Mouse (Mus musculus): ENCODE data around the gene Sema4c.

Sema4c gene

DNA sequence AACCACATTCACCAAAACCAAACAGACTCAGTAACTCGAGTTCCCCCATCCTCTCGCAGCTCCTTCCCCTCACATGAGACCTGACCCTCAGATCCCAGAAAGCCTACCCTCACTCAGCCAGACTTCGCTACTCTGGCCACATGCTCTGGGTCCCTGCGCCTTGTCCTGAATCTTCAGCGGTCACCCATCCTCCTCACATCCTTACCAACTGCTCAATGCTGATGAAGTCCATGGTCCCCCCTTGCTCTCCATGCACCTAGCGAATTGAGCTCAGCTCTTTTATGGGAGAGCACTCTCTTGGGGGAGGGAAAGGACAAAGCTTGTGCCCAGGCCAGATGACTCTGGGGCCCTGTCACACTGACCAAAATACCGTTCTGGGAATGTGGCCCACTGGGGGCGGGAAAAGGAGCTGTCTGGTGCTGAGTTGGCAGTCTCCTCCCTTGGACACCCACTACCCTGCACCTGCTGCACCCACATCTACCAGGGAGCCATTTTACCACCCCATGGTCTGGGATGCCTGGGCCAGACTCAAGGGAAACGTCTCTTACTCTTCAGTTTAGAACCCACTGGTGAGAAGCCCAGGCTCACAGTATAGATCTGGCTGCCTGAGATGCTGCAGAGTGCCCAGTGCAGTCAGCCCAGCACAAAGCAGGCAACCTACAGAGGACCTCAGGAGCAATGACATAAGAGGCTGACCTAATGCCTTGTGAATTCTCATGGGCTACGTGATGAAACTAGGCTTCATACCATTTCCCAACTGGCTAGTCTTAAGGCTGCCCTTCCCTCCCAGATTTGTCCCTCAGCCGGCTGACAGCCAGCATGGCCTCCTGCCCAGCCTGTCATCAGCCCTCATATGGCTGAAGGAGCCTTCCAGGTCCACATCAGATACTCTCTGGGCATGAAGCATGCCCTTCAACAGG lies 22.4 kb downstream of the Sema4c start:
- DNase-seq (ENCODE audit: low spot score), result no peak

DNA sequence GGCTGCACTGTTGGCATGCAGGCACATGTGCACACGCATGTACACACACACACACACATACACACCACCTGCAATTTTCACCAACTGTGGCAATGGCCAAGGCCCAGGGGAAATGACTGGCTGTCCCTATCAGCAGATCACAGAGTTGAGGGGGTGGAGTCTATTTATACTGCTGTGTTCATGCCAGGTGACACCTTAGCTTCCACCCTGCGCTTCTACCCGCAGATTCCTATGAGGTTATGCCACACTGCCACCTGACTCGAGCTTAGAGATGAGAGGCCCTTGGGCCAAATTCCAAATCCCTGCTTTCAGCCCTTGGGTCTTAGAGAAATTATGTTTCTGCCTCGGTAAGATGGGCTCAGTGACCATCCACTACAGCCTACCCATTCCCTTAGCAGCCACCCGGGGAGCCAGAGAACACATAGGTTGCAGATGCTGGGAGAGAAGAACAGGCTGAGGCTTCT lies 23.5 kb downstream of the Sema4c start:
- DNase-seq (ENCODE audit: low spot score), result no peak

DNA sequence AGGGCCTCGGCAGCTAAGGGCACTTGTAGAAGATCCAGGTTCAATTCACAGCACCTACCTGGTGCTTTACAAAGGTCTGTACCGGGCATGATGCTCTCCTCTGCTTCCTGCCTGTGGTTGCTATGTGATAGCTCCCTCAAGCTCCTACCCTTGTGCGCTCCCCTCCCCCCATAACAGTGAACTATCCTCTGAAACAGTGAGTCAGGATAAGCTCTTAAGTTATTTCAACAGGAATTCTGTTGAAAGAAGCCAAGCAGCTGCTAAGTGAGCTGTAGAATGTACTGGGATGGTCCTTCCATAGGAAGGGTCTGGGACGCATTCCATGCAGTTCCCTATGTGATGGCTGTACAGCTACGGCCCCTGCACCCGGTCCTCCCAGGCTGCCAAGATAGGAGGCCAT lies 24.6 kb downstream of the Sema4c start:
- DNase-seq (ENCODE audit: low spot score), result no peak

DNA sequence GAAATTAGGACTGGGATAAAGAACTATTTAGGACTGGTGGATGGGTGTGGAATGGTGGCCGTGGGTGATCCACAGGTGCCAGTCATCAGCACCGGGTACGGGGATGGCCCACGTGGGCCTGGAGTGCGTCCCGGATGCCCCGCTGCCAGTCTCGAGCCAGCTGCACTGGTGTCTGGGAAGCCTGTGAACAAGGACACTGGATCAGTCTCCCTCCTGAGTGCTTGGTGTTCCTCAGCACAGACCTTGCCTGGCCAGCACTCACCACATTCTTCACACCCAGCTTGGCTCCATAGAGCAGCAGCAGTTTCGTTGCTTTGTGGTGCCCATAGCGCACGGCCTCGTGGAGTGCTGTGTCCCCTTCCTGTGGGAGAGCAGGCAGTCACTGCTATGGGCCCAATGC lies 26.7 kb downstream of the Sema4c start:
- DNase-seq (ENCODE audit: low spot score), result no peak

DNA sequence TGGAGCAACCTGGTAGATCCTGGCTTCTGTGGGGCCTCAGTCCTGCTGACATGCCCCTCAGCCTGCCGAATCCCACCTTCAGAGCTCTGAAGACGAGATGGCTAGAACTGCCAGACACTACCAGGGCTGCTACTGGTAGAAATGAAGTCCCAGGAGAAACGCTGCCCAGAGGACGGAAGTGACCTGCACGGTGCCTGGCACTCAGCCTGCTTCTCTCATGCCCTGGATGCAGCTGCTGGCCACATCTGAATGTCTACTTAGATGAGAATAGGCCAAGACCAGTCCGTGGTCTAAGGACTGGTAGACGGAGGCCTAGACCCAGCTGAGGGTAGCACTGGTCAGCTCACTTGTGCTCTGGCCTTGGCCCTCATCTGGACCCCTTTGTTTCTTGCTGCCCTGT lies 27.2 kb downstream of the Sema4c start:
- no peak for DNase-seq (ENCODE audit: low spot score)

DNA sequence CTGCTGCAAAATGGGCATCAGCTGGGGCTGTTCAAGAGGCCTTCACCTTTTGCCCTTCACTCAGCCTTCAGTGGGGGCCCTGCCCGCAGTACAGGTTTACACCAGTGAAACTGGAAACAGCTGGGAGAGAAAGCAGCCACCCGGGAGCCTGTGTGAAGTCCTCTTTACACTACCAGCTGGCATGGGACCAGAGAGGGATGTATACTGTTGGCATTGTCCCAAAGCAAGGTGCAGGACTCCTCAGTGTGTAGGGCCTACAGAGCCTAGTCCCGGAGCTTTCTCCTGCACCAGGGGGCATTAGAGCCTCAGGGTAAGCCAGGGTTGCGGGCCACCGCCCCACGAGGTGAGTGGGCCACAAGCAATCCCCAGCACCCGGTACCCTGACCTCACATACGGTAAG lies 27.7 kb downstream of the Sema4c start:
- DNase-seq (ENCODE audit: low spot score), result no peak

DNA sequence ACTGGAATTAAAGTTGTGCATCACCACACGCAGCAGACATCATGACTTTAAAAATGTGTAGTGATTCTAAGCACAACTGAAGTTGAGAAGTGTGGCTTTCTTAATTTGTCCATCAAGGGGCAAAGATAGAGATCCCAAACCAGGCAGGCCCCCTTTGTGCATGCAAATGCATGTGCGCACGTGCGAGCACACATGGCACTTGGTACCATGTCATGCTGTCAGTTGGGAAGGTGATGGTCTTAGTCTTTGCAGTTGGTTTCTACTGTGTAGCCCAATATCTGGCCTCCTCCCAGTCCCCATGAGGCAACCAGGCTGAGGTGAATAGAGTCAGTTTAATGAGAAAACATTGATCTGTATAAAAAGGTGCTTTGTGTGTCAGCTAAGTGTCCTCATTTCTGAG lies 28.3 kb downstream of the Sema4c start:
- no peak for DNase-seq (ENCODE audit: low spot score)

DNA sequence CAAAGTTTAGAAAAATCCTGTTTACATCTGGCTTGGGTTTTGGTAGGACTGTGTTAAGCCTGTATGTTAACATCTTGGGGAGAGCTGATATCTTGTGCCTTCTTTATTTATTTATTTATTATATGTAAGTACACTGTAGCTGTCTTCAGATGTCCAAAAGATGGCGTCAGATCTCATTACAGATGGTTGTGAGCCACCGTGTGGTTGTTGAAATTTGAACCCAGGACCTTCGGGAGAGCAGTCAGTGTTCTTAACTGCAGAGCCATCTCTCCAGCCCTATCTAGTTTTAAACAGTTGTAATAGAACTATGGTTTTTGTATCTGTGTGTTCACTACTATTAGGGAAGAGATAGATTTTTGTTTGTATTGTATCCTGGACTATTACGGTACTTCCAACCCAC lies 28.9 kb downstream of the Sema4c start:
- DNase-seq (ENCODE audit: low spot score), result no peak

DNA sequence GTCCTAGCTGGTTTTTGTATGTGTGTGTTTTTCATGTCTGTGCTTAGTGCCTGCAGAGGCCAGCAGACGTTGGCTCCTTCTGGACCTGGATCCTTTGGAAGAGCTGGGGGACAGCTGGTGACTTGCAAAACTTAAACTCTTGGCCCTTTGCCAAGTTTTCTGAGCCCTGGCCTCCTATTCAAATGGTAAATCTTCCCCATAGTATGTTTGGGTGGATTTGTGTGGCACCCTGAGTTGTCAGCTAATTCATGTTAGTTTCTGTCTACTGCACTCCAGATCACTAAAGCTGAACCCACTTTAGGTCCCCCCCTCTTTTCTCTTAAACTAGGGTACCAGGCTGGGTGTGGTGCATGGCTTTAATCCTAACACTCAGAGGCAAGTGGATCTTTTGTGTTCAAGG lies 29.8 kb downstream of the Sema4c start:
- DNase-seq (ENCODE audit: low spot score), result no peak

DNA sequence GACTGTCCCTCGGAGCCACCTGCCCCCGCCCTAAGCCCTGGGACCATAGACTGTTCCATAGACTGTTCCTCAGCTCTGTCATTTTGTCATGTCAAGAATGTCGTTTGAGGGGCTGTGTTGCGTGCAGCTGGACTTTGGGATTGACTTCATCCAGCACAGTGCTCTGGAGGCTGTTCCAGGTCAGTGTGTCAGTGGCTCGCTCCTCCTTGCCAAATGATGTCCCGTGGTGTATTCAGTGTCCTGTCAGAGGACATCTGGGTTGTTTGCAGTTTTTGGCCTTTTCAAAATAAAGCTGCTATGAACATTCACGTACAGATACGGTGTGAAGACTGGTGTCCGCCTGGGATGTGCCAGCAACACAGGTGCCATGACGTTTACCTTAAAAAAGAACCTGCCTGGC lies 31.2 kb downstream of the Sema4c start:
- no peak for DNase-seq (ENCODE audit: low spot score)

DNA sequence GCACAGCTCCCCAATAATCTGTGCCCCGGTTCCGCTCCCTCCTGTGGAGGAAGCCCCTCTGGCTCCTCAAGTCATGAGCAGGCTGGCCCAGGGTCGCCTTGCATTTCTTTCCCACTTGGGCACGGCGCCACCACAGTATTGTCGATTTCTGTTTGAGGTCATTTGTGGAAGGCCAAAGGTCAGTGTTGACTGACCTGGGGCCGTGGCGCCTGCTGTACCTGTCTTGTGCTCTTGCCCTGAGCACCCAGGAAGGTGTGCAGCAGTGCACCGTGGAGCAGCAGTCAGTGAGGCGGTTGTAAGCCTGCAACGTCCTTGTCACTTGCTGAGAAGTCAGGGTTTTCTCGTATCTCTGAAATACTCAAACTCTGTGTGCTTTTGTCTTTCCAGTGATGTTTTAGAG lies 32.4 kb downstream of the Sema4c start:
- DNase-seq (ENCODE audit: low spot score), result no peak

DNA sequence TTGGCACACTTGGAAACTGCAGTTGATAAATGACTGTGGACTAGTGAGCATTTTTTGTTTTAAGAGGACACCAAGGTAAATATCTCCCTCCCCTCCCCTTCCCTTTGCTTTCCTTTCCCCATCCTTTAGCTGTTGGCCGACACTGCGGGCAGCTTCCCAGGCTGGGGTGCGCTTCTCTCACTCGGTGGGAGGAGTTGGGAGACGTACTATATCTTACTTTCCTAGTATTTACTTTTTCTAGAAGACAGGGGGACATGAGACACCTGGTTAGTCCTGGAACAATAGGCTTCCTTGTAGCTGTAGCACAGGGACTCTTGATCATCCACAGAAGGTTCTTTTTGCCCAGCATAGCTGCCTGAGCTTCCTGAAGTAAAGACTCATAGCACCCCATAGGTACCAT lies 34.1 kb downstream of the Sema4c start:
- no peak for DNase-seq (ENCODE audit: low spot score)

DNA sequence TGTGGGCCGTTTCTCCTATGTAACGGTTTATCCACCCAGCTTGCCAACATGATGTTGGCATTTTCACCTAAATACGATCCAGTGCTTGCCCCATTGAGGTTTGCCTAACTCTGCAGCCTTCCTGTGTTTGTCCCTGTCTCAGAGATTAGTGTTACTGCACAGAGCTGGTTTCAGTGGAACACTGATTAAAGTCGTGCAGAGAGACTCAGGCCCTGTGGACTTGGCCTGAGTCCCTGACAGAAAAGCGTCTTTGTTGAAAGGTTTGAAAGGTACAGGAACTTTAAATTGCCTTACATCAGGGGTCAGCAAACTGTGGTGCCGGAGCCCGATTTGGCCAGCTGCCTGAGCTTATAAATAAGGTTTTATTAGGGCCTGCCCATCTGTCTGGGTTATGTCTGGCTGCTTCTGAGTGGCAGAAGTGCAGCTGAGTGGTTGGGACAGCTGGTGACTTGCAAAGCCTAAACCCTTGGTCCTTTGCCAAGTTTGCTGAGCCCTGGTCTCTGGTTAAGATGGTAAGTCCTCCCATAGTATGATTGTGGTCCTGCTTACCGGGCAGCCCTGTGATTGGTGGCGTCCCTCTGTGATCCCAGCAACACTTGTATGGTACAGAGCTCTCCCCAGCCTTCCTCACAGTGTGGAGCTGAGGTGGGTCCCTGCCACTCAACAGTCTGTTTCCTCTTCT lies 34.7 kb downstream of the Sema4c start:
- DNase-seq (ENCODE audit: low spot score), result no peak

DNA sequence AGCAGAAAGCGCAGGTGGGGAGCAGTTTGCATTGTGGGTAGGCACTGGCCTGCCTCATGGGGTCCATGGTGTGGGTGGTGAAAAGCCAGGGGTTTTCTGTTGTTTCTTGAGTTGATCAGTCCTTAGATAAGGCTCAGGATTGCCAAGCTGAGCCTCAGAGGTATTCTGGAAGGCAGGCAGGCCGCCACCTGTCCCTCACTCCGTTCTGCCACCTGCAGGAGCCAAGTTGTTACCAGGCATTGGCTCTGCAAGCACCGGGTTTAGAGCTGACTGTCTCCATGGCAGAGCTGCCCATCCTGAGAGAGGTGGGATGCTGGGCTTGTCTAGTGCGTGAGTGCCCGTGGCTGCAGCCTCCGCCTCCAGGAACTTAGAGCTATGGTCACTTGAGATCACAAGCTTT lies 35.9 kb downstream of the Sema4c start:
- DNase-seq (ENCODE audit: low spot score), result no peak

DNA sequence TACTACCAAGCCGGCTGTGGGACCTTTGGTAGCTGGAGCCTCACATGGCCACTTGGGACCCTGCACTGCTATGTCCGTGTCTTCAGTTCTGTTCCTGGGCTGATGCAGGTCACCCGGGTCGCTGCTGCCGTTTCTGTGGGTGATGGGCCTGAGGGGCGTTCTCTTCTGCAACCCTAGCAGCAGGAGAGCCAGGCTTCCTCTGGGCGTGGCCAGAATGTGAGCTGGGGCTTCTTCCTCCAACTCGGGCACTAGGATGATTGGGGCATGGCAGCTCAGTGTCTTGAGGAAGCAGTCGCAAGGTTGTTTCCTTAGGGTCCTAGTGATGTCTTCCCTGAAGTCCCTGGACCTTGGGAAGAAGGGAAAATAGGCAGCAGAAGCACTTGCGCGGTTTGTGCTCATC lies 38.5 kb downstream of the Sema4c start:
- DNase-seq (ENCODE audit: low spot score), result no peak

DNA sequence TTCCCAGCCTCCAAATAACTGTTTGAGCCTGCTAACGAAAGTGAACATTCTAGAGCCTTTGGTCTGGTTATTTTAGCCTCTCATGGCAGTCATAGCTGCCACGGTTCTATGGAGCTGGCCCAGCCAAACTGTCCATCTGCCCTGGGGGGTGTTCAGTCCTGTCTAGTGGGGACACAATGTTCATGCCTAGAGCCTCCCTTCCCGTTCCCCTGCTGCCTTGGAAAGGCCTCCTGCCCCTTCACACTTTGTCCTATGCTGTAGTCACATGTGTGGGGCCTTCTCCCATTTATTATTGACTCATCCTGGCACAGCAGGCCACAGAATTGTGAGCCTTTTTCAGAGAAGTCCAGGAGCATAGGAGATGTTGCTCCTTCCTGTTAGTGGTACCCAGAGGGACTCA lies 39.9 kb downstream of the Sema4c start:
- DNase-seq (ENCODE audit: low spot score), result no peak

DNA sequence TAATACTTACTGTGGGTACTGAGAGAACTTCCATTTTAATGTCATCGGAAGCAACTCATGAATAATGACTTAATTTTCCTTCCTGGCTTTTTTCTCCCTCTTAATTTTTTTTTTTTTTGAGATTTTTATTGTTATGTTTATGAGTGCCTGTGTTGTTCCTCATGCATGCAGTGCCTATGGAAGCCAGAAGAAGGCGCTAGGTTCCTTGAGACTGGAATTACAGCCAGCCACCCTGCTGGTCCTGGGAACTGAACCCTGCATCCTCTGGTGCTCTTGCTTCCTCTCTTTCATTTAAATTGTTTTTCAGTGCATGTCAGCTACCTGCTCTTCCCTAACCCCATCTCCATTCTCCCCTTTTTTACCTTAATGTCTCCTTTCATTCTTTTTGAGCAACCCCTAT lies 44.4 kb downstream of the Sema4c start:
- peak; percentile 18 for DNase-seq (ENCODE audit: low spot score)

DNA sequence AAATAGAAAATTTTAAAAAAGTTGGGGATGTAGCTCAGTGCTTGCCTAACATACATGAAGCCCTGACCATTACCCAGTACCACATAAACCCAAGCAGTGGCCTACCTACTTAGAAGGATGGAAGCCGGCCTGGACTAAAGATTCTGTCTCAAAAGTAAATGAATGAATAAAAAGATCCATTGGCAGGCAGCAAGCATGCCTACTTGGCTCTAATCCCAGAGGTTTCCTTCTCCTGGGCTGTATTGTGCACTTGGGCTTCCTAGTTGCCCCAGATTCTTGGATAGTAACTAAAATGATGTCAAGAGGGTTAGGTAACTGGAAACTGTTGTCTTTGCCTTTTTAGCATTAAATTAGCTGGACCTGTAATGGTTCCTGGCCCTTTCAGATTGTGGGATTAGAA lies 44.8 kb downstream of the Sema4c start:
- no peak for DNase-seq (ENCODE audit: low spot score)

DNA sequence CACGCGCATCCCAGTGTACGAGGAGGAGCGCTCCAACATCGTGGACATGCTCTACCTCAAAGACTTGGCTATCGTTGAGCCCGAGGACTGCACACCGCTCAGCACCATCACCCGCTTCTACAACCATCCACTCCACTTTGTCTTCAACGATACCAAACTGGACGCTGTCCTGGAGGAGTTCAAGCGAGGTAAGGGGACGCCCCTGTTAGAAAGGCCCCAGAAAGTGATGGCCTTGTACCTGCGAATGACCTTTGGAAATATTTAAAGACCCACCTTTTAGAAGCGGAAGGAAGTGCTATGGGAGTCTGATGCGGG lies 45.2 kb downstream of the Sema4c start:
- no peak for DNase-seq (ENCODE audit: low spot score)

DNA sequence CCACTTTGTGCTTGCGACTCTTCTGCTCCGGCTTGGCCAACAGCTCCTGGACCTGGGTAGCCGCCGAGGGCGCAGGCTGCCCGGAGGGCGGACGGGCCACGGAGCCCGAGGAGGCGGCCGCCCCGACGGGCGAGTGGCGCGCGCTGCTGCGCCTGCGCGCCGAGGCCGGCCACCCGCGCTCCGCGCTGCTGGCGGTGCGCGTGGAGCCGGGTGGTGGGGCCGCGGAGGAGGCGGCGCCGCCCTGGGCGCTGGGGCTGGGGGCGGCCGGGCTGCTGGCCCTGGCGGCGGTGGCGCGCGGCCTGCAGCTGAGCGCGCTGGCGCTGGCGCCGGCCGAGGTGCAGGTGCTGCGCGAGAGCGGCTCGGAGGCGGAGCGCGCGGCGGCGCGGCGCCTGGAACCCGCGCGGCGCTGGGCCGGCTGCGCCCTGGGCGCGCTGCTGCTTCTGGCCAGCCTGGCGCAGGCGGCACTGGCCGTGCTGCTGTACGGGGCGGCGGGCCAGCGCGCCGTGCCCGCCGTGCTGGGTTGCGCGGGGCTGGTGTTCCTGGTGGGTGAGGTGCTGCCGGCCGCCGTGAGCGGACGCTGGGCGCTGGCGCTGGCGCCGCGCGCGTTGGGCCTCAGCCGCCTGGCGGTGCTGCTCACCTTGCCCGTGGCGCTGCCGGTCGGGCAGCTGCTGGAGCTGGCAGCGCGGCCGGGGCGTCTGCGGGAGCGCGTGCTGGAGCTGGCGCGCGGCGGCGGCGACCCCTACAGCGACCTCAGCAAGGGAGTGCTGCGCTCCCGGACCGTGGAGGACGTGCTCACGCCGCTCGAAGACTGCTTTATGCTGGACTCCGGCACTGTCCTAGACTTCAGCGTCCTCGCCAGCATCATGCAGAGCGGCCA lies 45.8 kb downstream of the Sema4c start:
- DNase-seq (ENCODE audit: low spot score), result no peak

DNA sequence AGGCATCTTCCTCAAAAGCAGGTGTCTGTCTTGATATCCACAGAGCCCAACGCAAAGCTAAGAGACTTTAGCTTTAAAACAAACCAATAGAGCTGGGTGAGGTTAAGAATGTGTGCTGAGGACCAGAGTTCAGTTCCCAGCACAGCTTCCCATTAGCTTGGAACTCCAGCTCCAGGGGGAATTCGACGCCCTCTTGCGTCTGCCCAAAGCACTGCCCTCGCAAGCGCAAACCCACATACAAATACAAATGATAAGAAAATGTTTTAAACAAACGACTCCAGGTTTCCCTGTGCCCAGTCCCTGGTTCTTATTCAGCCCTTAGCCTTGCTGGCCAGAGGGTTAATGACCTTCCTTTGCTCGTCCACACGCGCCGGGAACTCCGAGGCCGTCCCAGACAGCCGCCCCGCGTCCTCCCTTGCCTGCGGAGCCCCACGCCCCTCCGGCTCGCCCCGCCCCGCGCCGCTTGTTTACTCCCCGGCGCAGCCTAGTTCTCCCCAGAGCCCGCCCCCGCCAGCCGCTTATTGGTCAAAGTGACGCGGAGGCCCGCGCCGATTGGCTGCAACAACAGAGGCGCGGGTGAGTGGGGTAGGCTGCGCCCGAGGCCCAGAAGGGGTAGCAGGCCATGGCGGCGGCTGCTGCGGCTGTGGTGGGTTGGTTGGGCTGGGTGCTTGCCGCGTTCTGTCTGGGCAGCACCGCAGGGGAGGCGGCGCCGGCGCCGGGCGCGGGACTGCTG lies 46.7 kb downstream of the Sema4c start, which contains the start of gene Cnnm3:
Gene Cnnm3 (plus strand): TSS at position 579 of the 733 bp plus-strand sequence.
- peak; percentile 99 for DNase-seq (ENCODE audit: low spot score)

DNA sequence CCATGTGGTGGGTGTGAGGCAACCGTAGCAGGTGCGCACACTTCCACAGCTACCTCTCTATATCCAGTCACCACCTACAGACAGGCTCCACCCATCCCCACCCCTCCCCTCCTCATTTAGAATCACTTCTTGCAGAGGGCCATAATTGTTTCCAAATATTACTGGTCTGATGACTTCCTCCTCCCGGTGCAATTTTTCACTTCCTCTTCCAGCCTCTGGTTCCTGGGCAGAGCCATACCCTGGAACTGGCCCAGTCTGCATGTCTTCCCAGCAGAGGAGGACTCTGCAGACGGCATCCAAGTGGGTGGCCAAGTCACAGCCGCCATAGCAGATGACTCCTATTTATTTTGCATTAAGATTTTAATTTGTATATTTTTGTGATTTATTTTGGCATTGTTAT lies 49.9 kb downstream of the Sema4c start:
- peak; percentile 13 for DNase-seq (ENCODE audit: low spot score)
